Mouse (Mus musculus) liver, adult (tissue): Measurements from ENCODE around the gene Agap1.

ENCODE experiments used
- GATA4 ChIP-seq: IDR thresholded peaks from 2 replicates; pipeline ENCODE4 v1.6.1; 2014; ENCODE audit warnings: mild to moderate bottlenecking, low read length; ENCODE audit not compliant: insufficient replicate concordance

Gene Agap1

GRCm38 (mm10) chr1:89876346-89877072, 421.9 kb downstream of the Agap1 start:
- no peak for TF ChIP-seq GATA4

- no peak for TF ChIP-seq GATA4
Measured at GRCm38 (mm10) chr1:89878496-89878895, 423.9 kb downstream of the Agap1 start.

- no peak for TF ChIP-seq GATA4
Measured at GRCm38 (mm10) chr1:89880193-89880592, 425.6 kb downstream of the Agap1 start.

GRCm38 (mm10) chr1:89880834-89881233, 426.2 kb downstream of the Agap1 start:
- no peak for TF ChIP-seq GATA4

GRCm38 (mm10) chr1:89884335-89884734, 429.7 kb downstream of the Agap1 start:
- TF ChIP-seq GATA4, result no peak

DNA sequence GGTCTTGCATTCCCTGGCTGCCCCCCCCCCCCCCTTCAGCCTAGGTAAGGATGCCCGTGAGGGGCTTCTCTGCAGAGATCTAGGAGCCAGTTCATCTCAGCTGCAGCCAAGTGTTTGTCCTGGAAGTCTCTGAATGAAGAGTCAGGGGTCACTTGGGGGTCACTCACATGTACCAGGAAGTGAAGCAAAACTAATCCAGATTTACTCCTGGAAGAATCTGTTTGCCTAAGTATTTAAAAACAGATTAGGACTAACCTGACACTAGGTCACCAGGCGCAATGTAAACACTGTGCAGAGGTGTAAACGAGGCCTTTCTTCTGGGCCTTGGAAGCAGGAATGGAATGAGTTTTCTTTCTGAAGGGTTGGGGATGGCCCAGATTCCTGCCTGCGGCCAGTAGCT, 431.1 kb downstream of the Agap1 start:
- TF ChIP-seq GATA4, result no peak

DNA sequence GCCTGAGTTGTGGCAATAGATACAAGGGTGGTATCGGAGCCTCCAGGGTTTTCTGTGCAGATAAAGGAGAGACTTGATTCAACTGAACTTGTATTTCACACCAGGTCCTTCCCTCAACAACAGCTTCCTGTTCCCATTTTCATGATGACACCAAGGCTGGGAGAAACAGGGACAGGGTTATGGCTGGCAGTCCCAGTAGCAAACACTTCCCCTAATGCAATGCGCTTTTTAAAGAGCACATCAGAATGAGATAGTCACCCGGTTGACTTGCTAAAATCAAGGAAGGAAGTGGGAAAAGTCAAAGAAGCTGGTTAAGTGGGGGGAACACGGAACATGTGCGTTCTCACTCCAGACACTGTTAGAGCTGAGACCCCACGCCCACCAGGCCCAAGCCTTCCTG, 436.8 kb downstream of the Agap1 start:
- TF ChIP-seq GATA4, result no peak

DNA sequence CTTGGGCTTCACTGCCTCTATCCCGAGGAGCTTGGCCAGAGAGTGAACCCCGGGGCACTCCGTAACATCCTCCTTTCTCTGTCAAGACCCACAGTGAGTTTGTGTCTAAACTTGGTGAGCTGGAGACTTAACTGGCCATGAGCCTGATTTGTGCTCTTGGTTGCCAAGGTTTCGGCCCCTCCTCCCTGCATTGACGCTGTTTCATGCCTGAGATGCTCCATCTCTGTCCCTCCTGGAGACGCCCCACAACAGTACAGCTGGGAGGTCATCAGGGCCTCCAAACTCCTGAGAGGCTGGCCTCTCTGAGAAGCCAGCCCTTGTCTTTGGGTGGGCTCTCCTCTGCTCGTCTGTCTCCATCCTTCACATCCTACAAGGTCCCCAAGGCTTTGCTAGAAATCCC, 437.7 kb downstream of the Agap1 start:
- no peak for TF ChIP-seq GATA4

GRCm38 (mm10) chr1:89895801-89896200, 441.2 kb downstream of the Agap1 start:
- peak; percentile 61; the same call in 1 of the 2 replicates for TF ChIP-seq GATA4

GRCm38 (mm10) chr1:89899036-89899435, 444.4 kb downstream of the Agap1 start:
- no peak for TF ChIP-seq GATA4

DNA sequence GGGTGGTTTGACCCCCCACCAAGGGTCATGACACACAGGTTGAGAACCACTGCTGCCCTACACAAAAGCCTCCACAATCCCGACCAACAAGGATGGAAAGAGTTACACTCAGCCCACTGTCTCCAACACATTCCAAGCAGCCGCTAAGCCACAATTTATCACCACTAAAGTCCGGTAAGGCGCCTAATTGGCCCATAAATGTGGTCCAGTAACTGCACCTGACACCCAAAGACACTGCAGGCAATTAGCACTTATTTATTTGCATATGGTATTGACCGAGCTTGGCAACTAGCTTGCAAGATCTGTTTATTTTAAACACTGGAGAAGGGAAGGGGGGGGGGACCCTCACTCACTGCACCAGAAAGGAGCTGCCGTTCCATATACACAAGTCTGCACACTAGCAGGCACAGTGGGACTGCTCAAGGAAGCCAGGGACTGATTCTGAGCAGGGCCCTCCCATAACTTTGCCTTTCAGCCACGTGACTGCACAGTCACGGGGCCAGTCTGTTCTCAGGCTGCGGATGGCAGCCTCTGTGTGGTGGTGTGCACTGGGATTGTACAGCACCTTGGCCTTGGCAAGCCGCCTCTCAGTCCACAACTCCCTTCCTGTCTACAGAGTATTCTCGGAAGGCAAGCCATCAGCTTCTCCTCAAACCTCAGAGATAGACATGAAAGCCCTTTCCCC, 445.3 kb downstream of the Agap1 start:
- no peak for TF ChIP-seq GATA4

DNA sequence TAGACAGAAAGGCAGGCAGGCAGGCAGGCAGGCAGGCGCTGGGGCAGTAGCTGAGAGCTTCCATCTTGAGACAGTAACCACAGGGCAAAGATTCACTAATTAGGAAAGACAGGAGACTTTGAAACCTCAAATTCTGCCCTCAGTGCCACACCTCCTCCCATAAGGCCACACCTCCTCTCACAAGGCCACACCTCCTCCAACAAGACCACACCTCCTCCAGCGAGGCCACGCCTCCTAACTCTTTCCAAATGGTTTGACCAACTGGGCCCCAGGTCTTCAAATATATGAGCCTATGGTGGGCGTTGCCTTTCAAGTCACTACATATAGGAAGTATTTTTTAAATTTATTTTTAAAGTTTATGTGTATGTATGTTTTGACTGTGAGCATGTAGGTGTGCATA, 446.8 kb downstream of the Agap1 start:
- no peak for TF ChIP-seq GATA4

- TF ChIP-seq GATA4, result no peak
Measured at GRCm38 (mm10) chr1:89902236-89902635, 447.6 kb downstream of the Agap1 start.

DNA sequence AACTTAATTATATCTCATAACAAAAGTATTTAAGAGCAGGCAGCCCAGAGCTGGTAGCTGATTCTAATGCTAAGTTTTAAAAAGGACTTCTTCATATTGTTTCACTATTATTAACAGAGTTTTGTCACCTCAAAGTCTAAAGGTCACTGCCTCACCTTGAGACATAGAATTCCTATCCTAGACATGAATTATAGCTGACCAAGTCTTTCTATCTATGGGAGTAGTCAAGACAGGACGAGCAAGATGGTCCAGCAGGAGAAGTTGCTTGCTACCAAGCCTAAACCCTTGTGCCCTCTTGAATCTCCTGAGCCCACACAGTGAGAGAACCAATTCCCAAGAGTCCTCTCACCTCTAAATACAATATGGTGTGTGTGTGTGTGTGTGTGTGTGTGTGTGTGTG, 448.0 kb downstream of the Agap1 start:
- TF ChIP-seq GATA4, result no peak

GRCm38 (mm10) chr1:89909796-89910195, 455.2 kb downstream of the Agap1 start:
- no peak for TF ChIP-seq GATA4

- no peak for TF ChIP-seq GATA4
Measured at GRCm38 (mm10) chr1:89912392-89912791, 457.8 kb downstream of the Agap1 start.

GRCm38 (mm10) chr1:89913611-89914010, 459.0 kb downstream of the Agap1 start:
- no peak for TF ChIP-seq GATA4
